Mouse (Mus musculus) erythroblast, adult 5-6 weeks (primary cell): ENCODE measurements around the gene Cers4. TPM values are rescaled to one million over a fixed set of nuclear protein-coding genes. Genes with fewer than 3 reads are reported as not detected.

Experiments used
- ATAC-seq: replicated peaks from 2 replicates; pipeline ENCODE4 v1.8.0; 2016; ENCODE audit warnings: moderate number of reproducible peaks, mild to moderate bottlenecking, moderate TSS enrichment, inconsistent platforms; ENCODE audit not compliant: poor library complexity, low FRiP score, severe bottlenecking
- total RNA-seq, 2 experiments: library from RNA; stranded (forward) in 1 of 2; stranded (reverse) in 1 of 2; fragments of 150-400 nt in 1 of 2; fragments of 200-764, 138-1000 nt in 1 of 2; gene quantifications; 2 replicates each; pipeline versions ENCODE4 v1.2.3 to v1.2.4; 2015 to 2017; ENCODE audit warnings: low replicate concordance in 2 of 2

The Cers4 gene
- total RNA-seq (2015; ENCODE audit: low replicate concordance) = not detected in 2 replicates
- 0.70 and 0.77 TPM in 2 replicates for total RNA-seq (2017; ENCODE audit: low replicate concordance)

- no peak; the same call in 1 of the 2 replicates for ATAC-seq
These were observed at the start of gene Cers4 for GRCm38 (mm10) chr8:4492851-4493685. Gene Cers4 (plus strand): TSS chr8:4493026.

GRCm38 (mm10) chr8:4458165-4458564 is 34.7 kb upstream of the Cers4 start:
- ATAC-seq = no peak

- no peak for ATAC-seq
These were observed 29.8 kb upstream of the Cers4 start for GRCm38 (mm10) chr8:4463061-4463460.

GRCm38 (mm10) chr8:4474419-4475187 is 18.2 kb upstream of the Cers4 start:
- ATAC-seq = no peak

- ATAC-seq = no peak
These were observed 11.7 kb upstream of the Cers4 start for GRCm38 (mm10) chr8:4481154-4481553.

GRCm38 (mm10) chr8:4481586-4481985 is 11.2 kb upstream of the Cers4 start:
- ATAC-seq = no peak

- no peak for ATAC-seq
These were observed 10.3 kb upstream of the Cers4 start for GRCm38 (mm10) chr8:4482501-4482900.

GRCm38 (mm10) chr8:4483330-4483729 is 9.5 kb upstream of the Cers4 start:
- no peak for ATAC-seq

GRCm38 (mm10) chr8:4493686-4494440 is 1.0 kb downstream of the Cers4 start:
- no peak for ATAC-seq

GRCm38 (mm10) chr8:4495976-4496375 is 3.1 kb downstream of the Cers4 start:
- no peak for ATAC-seq

GRCm38 (mm10) chr8:4497610-4498009 is 4.8 kb downstream of the Cers4 start:
- ATAC-seq = no peak

GRCm38 (mm10) chr8:4505364-4505763 is 12.5 kb downstream of the Cers4 start:
- no peak for ATAC-seq

- no peak for ATAC-seq
These were observed 14.7 kb downstream of the Cers4 start for GRCm38 (mm10) chr8:4507527-4507926.

GRCm38 (mm10) chr8:4510824-4511223 is 18.0 kb downstream of the Cers4 start:
- ATAC-seq = no peak

- ATAC-seq = no peak
These were observed 18.7 kb downstream of the Cers4 start for GRCm38 (mm10) chr8:4511429-4512115.

GRCm38 (mm10) chr8:4512116-4512495 is 19.3 kb downstream of the Cers4 start:
- no peak for ATAC-seq

GRCm38 (mm10) chr8:4516162-4516561 is 23.3 kb downstream of the Cers4 start:
- ATAC-seq = no peak

- no peak for ATAC-seq
These were observed 28.6 kb downstream of the Cers4 start for GRCm38 (mm10) chr8:4521472-4521871.

GRCm38 (mm10) chr8:4523525-4523924 is 30.7 kb downstream of the Cers4 start:
- ATAC-seq = no peak
